Mouse (Mus musculus): ENCODE measurements around the gene Eddm3b.

GRCm38 (mm10) chr14:51093496-51093895 lies 20.7 kb upstream of the Eddm3b start:
- TF ChIP-seq CTCF (IDR thresholded peaks at IDR 0.05; ENCODE audit: low read depth, low read length) (no peak), POLR2A (IDR thresholded peaks at IDR 0.05; ENCODE audit: borderline replicate concordance, low read depth, low read length) (no peak)

Data from bone marrow macrophage, adult 2 months (primary cell).